Mouse (Mus musculus): ENCODE measurements around the gene Olfr49.

Olfr49 gene

DNA sequence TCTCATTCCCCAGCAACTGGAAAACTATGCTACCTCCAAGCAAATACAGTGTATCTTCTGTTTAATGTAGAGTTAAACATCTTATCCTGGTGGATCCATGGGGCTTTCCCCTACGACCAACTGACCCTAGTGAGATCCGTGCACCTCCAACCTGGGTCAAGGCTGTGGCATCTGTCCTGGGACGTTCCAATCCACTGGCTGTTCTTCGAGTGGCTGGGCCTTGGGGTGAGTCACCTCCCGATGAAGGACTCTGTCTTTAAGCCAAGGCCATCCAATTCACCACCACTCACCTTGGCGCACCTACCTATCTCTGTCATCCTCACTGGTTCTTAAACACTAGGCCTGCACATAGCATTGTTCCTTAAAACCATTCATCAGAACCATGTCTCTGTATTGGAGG, 21.6 kb downstream of the Olfr49 start:
- in situ Hi-C loops (cut with MboI, MseI) = loop anchor here (10.0 kb wide), 1 partner anchor 62 kb away; no protein-coding TSS in a partner anchor

- in situ Hi-C loops (cut with MboI, MseI) = loop anchor here (10.0 kb wide), 1 partner anchor 62 kb away; no protein-coding TSS in a partner anchor
These were observed 22.1 kb downstream of the Olfr49 start for GRCm38 (mm10) chr14:54262622-54263021.

GRCm38 (mm10) chr14:54261386-54261785, 23.4 kb downstream of the Olfr49 start:
- in situ Hi-C loops (cut with MboI, MseI) = loop anchor here (10.0 kb wide), 1 partner anchor 63 kb away; no protein-coding TSS in a partner anchor

DNA sequence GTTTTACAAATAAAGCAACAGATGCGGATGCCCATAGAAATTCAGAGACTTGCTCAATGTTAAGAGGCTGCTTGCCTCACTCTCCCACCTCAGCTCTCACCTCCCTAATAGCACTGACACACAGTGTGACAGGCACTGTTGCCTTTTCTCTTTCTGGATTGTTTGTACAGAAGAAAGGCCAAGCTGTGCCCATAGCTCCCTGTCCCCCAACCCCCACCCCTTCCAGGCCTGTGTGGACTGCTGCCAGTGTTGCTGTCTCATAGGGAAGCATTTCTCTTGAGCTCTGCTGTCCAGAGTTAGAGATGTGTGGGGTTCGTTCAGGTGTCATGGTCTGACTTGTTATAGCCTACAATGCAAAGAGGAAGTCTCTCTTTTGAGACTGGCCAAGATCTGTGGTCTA, 24.5 kb downstream of the Olfr49 start:
- in situ Hi-C loops (cut with MboI, MseI) = loop anchor here (10.0 kb wide), 1 partner anchor 65 kb away; no protein-coding TSS in a partner anchor

- in situ Hi-C loops (cut with MboI, MseI) = loop anchor here (10.0 kb wide), 1 partner anchor 65 kb away; no protein-coding TSS in a partner anchor
These were observed 25.0 kb downstream of the Olfr49 start for GRCm38 (mm10) chr14:54259722-54260085.

- in situ Hi-C loops (cut with MboI, MseI) = no loop called here
These were observed 25.6 kb downstream of the Olfr49 start for GRCm38 (mm10) chr14:54259003-54259721.

GRCm38 (mm10) chr14:54258131-54258670, 26.5 kb downstream of the Olfr49 start:
- in situ Hi-C loops (cut with MboI, MseI) = no loop called here

GRCm38 (mm10) chr14:54254670-54255202, 30.0 kb downstream of the Olfr49 start:
- in situ Hi-C loops (cut with MboI, MseI) = no loop called here

DNA sequence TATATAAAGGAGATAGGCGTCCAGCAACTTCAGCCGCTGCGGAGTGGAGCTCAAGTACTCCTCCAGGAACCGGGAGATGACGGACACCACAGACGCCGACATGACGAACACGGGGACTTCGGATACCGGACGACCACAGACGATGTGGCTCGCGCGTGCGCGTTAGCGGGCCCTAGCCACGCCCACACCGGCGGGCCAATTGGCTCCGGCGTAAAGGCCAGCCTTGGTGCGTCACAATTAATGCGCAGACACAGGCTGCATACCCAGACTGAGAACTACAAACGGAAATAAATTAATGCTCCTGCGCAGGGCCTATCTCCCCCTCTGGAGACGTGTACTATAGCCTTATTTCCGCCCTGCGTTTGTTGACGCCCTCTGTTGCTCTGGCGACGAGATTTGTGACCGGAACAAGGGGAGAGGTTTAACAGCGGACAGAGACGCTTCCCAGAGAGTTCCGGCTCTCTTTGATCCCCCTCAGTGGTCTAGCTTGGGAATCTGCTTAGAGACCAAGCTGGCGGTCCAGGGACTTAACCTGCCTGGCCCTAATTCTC, 30.9 kb downstream of the Olfr49 start, which contains the start of the genes Dad1 and Abhd4:
Gene Dad1 (minus strand): TSS at position 364 of the 551 bp plus-strand sequence.
Gene Abhd4 (plus strand): TSS at position 448 of the 551 bp plus-strand sequence.
- in situ Hi-C loops (cut with MboI, MseI) = no loop called here

DNA sequence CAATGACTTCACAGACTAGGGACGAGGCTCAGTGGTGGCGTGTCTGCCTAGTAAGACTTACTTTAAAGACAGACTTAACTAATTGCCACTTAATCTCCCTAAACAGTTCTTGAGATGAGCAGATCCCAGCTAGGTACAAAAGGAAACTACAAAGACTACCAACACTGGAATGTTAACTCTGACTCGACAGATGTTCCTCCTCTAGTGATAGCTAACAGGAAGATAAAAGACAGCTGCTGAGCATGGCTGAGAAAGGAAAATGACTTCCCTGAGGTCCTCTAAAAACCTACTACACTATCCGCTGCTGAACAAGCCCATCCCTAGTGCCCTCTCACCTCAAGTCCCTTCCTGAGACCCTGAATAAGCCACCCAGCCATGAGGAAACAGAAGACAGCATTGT, 34.6 kb downstream of the Olfr49 start:
- in situ Hi-C loops (cut with MboI, MseI) = no loop called here

GRCm38 (mm10) chr14:54249326-54249725, 35.4 kb downstream of the Olfr49 start:
- in situ Hi-C loops (cut with MboI, MseI) = no loop called here

GRCm38 (mm10) chr14:54246232-54246631, 38.5 kb downstream of the Olfr49 start:
- in situ Hi-C loops (cut with MboI, MseI) = no loop called here

DNA sequence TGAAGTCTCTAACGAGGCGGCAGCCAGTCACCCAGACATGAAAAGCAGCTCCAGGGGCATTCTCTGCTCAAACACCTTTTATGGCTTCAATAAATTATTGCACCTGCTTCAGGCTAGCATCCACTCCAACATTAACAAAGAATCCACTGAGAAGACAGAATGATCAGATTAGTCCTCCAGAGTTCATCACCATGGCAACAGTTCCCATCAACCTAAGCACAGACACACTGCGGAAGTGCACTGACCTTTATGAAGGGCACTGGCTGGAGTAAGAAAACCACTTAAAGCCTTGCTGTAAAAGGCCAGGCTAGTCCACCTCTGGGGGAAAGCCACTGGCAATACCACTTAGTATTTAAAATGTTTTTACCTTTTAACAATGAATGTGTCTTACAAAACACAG, 40.6 kb downstream of the Olfr49 start:
- in situ Hi-C loops (cut with MboI, MseI) = no loop called here

GRCm38 (mm10) chr14:54240542-54240941, 44.2 kb downstream of the Olfr49 start:
- in situ Hi-C loops (cut with MboI, MseI) = no loop called here

DNA sequence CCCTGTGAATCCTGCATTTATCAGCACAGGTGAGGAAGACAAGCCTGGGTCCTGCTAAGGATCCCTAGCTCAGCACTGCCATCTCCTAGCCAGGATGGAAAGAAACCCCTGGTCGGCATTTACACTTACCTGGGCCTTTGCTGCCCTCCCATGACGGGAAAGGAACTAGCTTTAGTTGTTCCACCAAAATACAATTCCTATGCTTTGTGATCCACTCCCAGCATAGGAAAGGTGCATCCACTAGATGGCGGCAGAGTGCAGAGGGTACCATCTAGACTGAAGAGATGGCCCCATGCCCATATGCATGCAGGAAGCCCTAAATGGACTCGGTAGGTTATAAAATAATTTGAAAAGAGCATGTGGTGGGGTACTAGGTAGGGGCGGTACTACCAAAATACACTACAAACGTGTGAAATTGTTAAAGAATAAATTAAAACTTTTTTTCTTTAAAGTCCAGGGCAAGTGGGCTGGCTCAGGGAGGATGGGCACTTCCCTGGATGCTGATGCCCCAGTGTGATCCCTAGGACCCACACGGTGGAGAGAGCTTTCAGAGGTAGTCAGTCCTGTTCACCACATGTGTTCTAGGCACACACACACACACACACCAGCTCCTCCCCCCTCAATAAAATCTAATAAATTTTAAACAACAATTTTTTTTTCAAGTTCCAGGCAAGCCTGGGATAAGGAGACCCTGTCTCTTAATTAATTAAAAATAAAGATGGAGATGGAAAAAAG, 45.6 kb downstream of the Olfr49 start:
- in situ Hi-C loops (cut with MboI, MseI) = no loop called here

DNA sequence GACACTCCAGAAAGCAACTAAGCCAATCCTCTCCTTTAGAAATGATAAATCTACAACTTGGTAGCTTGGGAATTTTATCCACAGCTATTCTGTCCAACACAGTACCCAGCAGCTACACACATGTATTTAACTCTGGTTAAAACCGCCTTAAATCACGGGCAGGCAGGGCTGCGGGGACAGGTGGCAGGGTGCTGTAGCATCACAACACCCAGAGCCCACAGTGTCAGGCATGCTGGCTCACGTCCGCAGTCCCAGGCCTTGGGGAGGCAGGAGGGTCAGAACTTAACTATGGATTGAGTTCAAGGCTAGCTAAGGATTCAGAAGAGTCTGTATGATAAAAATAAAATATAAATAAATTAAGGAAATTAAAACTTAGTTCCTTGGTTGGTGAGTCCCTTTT, 47.9 kb downstream of the Olfr49 start:
- in situ Hi-C loops (cut with MboI, MseI) = no loop called here

DNA sequence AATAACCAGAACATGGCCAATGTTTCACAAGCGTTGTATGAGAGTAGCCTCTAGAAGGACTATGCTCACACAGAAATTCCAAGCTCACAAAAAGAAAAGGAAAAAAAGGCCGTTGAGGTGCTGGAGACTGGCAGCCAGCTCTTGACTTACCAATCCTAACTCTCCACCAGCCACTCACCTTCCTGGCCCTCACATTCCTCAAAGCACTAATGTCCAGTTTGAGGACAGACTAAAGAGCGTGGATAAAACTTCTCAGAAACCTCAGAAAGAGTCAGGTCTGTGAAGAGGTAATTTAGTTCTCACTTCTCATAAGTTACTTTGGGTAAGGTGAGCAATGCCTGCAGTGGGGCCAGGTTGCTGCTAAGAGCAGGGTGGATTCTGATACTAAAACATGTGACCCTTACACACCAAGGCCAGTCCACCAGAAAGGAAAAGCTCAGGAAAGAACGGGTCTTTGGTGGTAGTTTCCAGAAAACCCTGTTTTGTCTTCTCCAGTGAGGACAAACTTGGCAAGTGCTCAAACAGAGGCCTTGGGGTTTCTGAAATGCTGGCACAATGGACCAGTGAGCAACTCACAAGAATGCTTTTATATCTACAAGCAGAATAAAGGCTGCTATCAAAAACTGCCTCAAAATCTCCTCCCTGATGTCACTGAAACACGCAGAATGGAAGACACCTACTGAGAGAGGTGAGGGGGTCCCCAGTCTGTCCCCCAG, 48.8 kb downstream of the Olfr49 start:
- in situ Hi-C loops (cut with MboI, MseI) = no loop called here

DNA sequence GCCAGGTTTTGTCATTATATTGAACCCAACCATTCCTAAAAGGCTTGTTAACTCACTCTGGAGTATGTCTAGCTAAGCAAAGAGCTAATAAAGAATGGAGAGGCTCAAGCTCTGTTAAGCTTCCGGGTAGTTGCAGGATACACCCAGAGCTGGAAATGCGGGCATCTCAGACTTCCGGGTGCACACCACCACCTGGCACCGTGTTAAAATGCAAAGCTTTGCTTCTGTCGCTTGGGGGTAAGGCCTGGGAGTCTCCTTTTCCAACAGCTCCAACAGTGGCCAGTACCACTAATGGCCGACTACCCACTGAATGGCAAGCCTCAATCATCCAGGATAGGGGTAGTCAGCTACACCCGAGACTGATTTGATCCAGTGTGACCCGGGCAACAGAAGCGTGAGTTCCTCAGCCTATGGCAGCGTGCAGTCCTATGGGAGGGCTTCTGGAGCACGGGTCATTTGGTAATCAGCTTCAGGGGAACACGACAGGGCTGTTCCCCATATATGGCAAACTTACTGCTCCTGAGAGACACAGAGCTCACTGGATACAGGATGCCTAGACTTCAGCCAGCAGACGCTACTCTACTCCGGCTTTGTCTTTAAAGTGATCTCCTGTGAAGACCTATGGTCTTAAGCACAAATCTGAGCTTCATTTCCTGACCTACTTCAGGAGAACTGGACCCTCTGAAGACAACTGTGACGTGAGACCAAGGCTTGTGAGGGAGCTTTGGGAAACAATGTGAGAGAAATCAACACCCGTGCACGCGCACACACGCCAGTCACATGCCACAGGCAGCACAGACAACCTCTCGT, 50.3 kb downstream of the Olfr49 start:
- in situ Hi-C loops (cut with MboI, MseI) = loop anchor here (5.0 kb wide), 1 partner anchor 193 kb away; the partner anchor contains the start of gene Mrpl52

DNA sequence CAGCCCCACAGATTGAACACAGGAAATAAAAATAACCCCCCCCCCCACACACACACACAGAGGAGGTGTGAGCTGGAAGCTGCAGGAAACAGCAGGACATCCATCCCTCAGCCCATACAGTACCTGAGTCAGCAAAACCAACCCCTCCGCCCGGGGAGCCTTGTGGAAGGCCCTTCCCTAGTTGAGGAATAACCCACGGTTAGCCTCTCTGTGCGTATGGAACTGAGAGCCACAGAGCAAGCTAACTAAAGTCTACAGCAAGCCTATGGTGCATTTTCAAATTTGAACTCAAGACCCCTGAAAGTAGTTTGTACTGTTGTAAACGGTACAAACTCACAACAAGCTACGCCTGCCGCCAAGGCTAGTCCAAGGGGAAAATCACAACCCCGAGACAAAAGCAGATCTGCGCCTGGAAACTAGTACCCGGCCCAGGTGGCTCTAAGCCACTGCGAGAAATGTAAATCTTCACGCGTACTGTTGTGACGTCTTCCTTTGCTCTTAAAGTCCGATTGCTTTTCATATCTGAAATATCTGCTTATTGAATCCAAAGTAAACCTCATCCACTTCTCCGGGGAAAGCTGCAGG, 51.1 kb downstream of the Olfr49 start:
- in situ Hi-C loops (cut with MboI, MseI) = loop anchor here (5.0 kb wide), 1 partner anchor 194 kb away; the partner anchor contains the start of gene Mrpl52
